Mouse (Mus musculus) gastrocnemius, postnatal 36 days (tissue): ENCODE measurements around the gene Ccl5. TPM values are rescaled to one million over a fixed set of nuclear protein-coding genes. Genes with fewer than 3 reads are reported as not detected.
A peak's percentile ranks its signal among the peaks of the same experiment; 100 is the strongest.
"Not testable (repeated sequence)": the region's sequence is repeated elsewhere in the genome, so short reads cannot be mapped to it uniquely, and the experiment has no call there.

ENCODE experiments used
- DNase-seq, 2 experiments: peaks; one replicate each; pipeline ENCODE4 v3.0.0; 2022
- intact Hi-C: fragments of 180-260 bp; cut with DNase I; formaldehyde crosslinking; loops from one replicate; pipeline ENCODE4 v1.15.1; 2025
- long read RNA-seq, 2 experiments: library from polyadenylated mRNA; stranded (forward); transcript quantifications; one replicate each; pipeline ENCODE4 v2.0.0; 2021
- total RNA-seq, 2 experiments: library from RNA; stranded (reverse); gene quantifications; 2 replicates each; pipeline ENCODE4 v1.2.3; 2021

The Ccl5 gene
- total RNA-seq: not detected
- long read RNA-seq, experiment 1: 0 reads
- long read RNA-seq, experiment 2: 0 reads

GRCm38 (mm10) chr11:83530360-83530759 lies at the start of gene Ccl5:
Gene Ccl5 (minus strand): TSS chr11:83530518.
- no peak for DNase-seq
- intact Hi-C loops: no loop called here

DNA sequence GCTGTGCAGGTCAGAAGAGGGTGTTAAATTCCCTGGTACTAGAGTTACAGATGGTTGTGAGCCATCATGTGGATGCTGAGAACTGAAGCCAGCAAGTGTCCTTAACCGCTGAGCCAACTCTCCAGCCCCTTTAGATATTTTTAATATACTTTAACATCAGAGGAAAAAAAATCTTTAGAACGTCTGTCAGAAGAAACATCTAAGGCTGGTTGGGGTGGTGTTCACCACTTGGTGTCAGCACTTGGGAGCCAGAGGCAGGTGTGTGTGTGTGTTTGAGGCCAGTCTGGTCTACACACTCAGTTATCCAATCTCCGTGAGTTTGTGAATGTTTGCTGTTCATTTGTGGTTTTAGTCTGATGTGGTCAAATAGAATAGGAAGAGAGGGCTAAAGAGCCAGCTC lies 48.7 kb upstream of the Ccl5 start:
- no peak for DNase-seq
- intact Hi-C loops: no loop called here

GRCm38 (mm10) chr11:83578186-83578760 lies 48.0 kb upstream of the Ccl5 start, which contains the start of gene Ccl9:
Gene Ccl9 (minus strand): TSS chr11:83578636.
- no peak for DNase-seq
- intact Hi-C loops: no loop called here

DNA sequence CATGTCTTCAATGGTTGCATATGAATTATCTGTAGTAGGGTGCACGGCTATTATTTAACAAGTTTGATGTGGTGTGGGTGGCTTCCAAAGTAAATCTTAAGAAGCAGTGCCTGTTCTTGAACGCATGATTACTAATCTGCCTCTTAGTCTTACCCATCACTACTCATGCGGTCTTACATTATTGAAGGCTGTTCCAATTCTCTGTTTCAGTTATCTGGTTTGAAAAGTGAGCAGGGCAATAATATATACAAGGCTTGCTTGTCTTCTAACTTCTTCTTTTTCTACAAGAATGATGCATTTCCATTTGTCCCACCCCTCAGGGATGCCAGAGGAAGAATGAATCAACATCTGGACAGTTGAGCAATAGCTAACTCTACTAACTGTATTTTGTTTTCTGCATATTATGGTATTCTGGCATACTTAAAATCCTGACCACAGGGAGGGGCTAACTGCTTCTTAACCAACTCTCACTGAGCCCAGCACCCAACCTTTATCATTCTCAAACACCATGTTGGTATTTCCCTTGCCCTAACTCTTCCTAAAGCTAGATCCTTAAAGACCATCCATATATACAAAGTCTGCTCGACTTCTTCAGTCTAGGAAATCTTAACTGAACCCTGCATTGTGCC lies 46.7 kb upstream of the Ccl5 start:
- intact Hi-C loops: no loop called here
- no peak for DNase-seq

DNA sequence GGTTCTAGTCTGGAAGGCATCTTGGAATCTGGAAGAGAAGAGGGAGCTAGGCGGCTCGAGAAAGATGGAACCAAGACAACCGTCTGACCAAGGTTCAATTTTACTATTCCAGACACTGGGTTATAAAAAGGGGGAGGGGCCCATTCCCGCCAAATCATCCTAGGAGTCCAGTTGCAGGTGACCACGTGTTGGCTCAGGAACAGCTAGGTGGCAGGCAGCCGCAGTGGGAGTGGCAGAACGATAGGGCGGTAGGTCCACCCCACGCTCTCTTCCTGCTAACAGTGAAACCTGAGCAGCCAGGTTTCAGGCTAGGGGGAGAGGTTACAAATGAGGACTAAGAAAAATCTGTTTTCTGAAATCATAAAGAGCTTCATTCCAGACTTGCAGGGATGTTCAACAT lies 42.5 kb upstream of the Ccl5 start:
- intact Hi-C loops: no loop called here
- no peak for DNase-seq

DNA sequence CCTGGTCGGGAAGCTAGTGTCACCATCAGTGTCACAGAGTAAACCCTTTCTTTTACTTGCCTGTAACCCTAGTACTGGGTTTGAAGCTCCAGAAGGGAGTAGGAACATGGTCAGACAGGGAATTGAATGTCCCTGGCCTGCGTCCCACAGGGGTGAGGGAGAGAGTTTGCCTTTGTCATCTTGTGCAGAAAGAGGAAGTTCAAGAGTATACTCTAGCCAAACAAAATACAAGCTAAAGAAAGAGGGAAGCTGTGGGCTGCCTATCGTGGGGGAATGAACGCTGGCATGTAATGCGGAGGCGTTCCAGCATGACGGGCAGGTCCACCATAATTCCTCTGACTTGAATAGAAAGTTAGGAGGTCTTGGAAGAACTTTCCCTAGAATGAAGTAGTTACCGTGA lies 41.9 kb upstream of the Ccl5 start:
- intact Hi-C loops: no loop called here
- no peak for DNase-seq

GRCm38 (mm10) chr11:83570189-83570588 lies 39.9 kb upstream of the Ccl5 start:
- intact Hi-C loops: no loop called here
- DNase-seq: no peak

- DNase-seq: no peak
- intact Hi-C loops: no loop called here
Observed at GRCm38 (mm10) chr11:83569249-83569648, 38.9 kb upstream of the Ccl5 start.

DNA sequence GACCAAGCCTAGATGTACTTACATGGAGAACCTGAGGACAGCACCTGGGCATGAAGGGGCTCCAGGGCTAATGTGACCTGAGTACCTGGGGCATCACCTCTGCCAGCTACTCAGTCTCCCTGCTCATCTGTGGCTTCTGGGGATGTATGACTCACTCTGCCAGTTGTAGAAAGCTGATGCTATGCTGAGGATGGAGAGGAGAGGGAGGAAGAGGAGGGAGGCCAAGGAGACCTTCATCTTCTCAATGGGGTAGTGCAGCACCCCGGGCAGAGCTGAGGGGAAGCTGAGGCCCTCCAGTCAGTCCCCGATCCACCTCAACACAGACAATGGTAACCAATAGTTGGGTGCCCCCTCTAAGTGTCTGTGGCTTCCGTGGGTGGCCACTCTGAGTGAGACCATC lies 38.5 kb upstream of the Ccl5 start:
- intact Hi-C loops: no loop called here
- DNase-seq: no peak

DNA sequence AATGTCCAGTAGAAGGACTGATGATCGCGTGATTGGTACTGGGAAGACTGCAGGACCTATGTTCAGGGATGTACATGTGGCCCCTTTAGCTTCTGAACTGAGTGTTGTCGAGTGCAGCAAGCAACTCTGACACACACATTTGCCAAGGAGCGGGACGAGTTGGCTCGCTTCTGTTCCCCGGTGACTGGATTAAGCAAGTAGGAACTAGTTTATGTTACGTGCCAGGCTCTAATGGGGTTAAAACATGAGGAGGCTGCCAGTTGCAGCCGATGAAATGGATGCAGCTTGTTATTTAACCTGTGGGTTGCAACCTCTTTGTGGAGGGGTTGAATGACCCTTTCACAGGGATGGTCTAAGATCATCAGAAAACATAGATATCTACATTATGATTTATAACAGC lies 37.7 kb upstream of the Ccl5 start:
- intact Hi-C loops: no loop called here
- no peak for DNase-seq

DNA sequence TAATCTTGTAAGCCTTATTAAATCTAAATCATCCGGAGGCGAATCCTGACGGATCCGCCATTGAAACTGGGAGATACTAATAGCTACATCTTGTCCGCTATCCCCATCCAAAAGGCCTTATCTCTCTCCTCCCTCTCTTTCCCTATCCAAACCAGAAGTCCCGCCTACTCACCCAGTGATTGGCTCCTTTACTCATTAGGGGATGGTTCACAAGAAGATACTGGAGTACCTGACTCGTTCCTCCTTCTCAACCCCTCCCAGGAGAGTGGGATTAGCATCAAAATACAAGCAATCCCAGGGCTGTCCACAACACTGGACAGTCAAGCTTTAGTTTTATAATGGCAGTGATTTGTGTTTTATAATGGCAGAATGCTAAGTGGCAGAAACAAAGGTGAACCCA lies 37.0 kb upstream of the Ccl5 start:
- no peak for DNase-seq
- intact Hi-C loops: no loop called here

- DNase-seq: no peak
- intact Hi-C loops: no loop called here
Observed at GRCm38 (mm10) chr11:83566617-83567016, 36.3 kb upstream of the Ccl5 start.

DNA sequence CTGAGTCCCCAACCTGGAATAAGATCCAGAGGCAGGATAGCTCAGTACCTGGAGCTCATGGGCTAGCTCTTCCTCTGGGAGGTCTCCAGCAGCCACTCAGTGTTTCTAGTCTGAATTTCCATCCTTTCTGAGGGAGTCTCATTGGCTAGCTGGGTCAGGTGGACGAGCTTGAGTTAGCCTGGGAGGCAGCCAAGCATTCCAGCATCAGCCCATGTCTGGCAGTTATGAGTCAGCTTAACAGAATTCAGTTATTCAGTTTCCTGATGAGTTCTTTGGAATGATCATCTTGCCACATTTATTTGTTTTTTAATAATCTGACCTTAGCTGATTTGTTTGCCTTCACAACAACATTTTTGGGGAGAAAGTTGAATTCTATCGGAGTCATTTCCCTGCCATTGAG lies 33.4 kb upstream of the Ccl5 start:
- peak; percentile 21 to 33 for DNase-seq
- intact Hi-C loops: no loop called here

GRCm38 (mm10) chr11:83562311-83562887 lies 32.1 kb upstream of the Ccl5 start:
- DNase-seq: no peak
- intact Hi-C loops: no loop called here

DNA sequence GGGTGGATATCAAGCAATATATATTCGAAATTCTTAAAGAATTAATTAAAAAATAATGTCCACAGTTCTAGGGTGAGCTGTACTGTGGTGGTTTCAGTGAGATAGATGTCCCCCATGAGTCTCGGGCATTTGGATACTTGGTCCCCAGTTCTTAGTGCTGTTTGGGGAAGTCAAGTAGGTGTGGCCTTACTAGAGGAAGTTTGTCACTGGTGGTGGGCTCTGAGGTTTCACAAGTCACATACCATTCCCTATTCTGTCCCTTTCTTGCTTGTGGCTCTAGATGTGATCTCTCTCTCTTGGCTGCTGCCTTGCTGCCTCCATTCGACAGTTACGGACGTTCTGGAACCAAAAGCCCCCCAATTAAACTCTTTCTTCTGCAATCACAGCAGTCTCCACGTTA lies 30.1 kb upstream of the Ccl5 start:
- intact Hi-C loops: no loop called here
- no peak for DNase-seq

- DNase-seq: no peak
- intact Hi-C loops: no loop called here
Observed at GRCm38 (mm10) chr11:83557074-83557473, 26.8 kb upstream of the Ccl5 start.

DNA sequence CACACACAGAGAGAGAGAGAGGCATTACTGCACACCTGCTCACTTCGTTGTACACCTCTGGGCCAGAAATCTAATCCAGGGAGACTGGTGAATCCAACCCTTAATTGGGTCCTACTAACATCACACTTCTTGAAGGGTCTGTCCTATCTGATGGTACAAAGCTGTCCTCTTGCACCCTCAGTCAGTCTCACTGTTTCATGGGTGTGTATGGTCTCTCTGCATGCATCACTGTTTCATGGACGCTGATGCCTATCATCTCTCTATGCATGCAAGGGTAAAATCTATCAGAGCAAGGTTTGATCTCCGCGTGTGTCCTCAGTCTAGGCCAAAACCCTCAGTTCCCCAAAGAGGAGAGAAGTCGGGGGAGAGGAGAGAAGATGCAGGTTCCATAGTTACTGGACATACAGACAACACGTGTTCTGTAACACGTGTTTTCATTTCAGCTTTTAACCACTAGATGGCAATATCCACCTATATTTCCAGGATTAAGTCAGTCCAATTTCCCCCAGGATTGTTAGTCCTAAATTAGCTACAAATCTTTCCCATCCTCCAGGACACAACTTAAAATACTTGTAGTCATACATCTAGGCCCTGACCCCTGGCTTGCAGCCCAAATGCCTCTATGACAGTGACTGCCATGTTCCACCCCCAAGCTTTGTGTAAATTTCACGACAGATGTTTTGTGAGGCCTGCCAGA lies 25.9 kb upstream of the Ccl5 start:
- no peak for DNase-seq
- intact Hi-C loops: loop anchor here (1.0 kb wide), 1 partner anchor 183 kb away; no protein-coding TSS in a partner anchor

DNA sequence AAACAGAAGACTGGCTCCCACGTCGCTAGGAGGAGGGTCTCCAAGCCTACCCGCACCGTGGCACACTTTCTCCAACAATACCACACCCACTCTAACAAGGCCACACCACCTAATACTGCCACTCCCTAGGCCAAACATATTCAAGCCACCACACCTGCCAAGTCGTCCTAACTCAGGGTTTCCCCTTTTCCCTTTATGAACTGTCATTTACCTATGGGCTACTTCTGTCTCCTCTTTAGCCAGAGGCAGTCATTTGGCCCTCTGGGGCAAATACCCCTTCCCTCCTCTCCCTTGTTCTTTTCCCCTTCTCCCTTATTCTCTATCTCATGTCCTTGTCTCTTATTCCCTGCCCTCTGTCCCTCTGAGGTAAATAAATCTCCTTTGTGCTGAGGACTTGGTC lies 21.4 kb upstream of the Ccl5 start:
- intact Hi-C loops: no loop called here
- DNase-seq: no peak

GRCm38 (mm10) chr11:83551037-83551436 lies 20.7 kb upstream of the Ccl5 start:
- DNase-seq, intact Hi-C loops: not testable (repeated sequence)

DNA sequence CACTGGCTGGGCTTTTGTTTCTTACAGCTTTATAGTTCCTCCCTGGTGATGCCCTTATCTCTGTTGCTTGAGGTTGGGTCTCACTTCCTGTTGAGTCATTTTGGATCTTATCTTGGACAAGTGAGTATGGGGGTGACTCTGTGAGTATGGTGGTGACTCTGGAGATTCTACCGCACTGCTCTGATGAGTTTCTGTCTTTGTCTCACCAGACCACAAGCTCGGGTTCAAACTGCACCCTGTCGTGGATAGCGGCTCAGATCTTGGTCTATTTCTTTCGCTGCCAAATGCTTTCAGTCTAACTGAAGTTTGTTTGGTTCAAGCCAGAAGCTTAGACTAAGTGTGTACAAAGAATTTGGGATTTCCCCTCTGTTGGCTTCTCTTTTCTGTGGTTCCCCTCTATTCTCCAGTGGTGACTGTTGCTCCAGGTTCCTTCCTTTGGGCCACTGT lies 19.9 kb upstream of the Ccl5 start:
- no peak for DNase-seq
- intact Hi-C loops: no loop called here

DNA sequence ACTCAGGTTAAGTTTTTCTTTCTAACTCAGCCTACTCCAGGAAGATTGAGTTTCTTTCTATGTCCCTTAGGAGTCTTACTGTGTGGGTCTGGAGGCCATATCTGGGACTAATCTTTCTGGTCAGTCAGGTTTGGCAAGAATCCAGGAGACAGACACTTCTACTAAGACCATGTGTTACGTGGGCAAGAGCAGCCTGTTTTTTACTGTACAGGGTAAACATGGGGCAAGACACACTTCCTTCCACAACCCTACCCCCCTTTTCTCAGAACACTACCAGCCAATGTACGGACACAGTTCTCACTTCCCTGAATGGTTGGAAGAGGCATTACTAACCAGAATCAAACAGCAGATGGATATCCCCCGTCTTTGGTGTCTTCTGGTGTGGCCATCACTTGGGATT lies 13.9 kb upstream of the Ccl5 start:
- intact Hi-C loops: no loop called here
- no peak for DNase-seq

DNA sequence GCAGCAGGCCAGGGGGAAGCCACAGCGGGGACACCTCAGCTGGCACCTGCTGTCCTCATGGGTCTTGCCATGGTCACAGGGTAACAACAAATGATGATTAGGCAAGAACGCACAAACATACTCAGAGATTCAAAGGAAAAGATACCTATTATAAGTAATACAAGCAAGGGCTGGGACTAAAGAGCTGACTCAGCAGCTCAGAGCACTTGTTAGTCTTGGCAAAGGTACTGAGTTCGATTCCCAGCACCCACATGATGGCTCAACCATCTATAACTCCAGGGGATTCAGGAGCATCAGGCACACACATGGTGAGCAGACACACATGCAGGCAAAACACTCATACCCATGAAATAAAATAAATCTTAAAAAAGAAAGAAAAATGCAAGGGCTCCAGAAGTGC lies 11.1 kb upstream of the Ccl5 start:
- DNase-seq: no peak
- intact Hi-C loops: no loop called here
